Mouse (Mus musculus): ENCODE data around the gene Rbm20. TPM values are rescaled to one million over a fixed set of nuclear protein-coding genes. Genes with fewer than 3 reads are reported as not detected.

Rbm20 gene
- polyA plus RNA-seq, 1 experiment, result 6.5 TPM

- Histone ChIP-seq H3K4me1 (ENCODE audit: control insufficient read depth, insufficient read depth, low read length) (no peaks in the 10 kb centered on the region), H3K27ac (ENCODE audit: insufficient read depth, low read length) (no peak overlapping the region), H3K9ac (ENCODE audit: low read depth, poor library complexity, severe bottlenecking) (no peak overlapping the region), H3K9me3 (replicated peaks; ENCODE audit: control insufficient read depth, insufficient read depth, low read length, poor library complexity, severe bottlenecking) (no peaks in the 10 kb centered on the region), H3K27me3 (ENCODE audit: control insufficient read depth, insufficient read depth, low read length, poor library complexity, severe bottlenecking) (no peaks in the 10 kb centered on the region), H3K36me3 (ENCODE audit: control insufficient read depth, insufficient read depth, low read length, poor library complexity, severe bottlenecking) (no peaks in the 10 kb centered on the region), H3K4me3 (ENCODE audit: low read depth, low read length) (no peak overlapping the region)
- no peak for TF ChIP-seq POLR2A (IDR thresholded peaks at IDR 0.05; ENCODE audit: insufficient read depth, low read length)
- TF ChIP-seq EP300 (IDR thresholded peaks at IDR 0.05; ENCODE audit: insufficient read depth, low read depth, low read length), result no peak
- TF ChIP-seq CTCF (IDR thresholded peaks at IDR 0.05; ENCODE audit: low read depth, low read length), result no peak
Observed at GRCm38 (mm10) chr19:53708401-53708800, 31.3 kb downstream of the Rbm20 start.

- no peaks in the 10 kb centered on the region for H3K27me3 ChIP-seq (ENCODE audit: control insufficient read depth, insufficient read depth, low read length, poor library complexity, severe bottlenecking)
- H3K4me1 ChIP-seq (ENCODE audit: control insufficient read depth, insufficient read depth, low read length), result no peaks in the 10 kb centered on the region
- no peak for TF ChIP-seq EP300 (IDR thresholded peaks at IDR 0.05; ENCODE audit: insufficient read depth, low read depth, low read length)
- no peak for TF ChIP-seq CTCF (IDR thresholded peaks at IDR 0.05; ENCODE audit: low read depth, low read length)
- no peak for TF ChIP-seq POLR2A (IDR thresholded peaks at IDR 0.05; ENCODE audit: insufficient read depth, low read length)
- no peaks in the 10 kb centered on the region for H3K36me3 ChIP-seq (ENCODE audit: control insufficient read depth, insufficient read depth, low read length, poor library complexity, severe bottlenecking)
- H3K9me3 ChIP-seq (replicated peaks; ENCODE audit: control insufficient read depth, insufficient read depth, low read length, poor library complexity, severe bottlenecking), result no peaks in the 10 kb centered on the region
- H3K4me3 ChIP-seq (ENCODE audit: low read depth, low read length), result no peak overlapping the region
- no peak overlapping the region for H3K27ac ChIP-seq (ENCODE audit: insufficient read depth, low read length)
- H3K9ac ChIP-seq (ENCODE audit: low read depth, poor library complexity, severe bottlenecking), result no peak overlapping the region
Observed at GRCm38 (mm10) chr19:53710861-53711260, 33.8 kb downstream of the Rbm20 start.

- no peak for TF ChIP-seq EP300 (IDR thresholded peaks at IDR 0.05; ENCODE audit: insufficient read depth, low read depth, low read length)
- TF ChIP-seq CTCF (IDR thresholded peaks at IDR 0.05; ENCODE audit: low read depth, low read length), result no peak
- TF ChIP-seq POLR2A (IDR thresholded peaks at IDR 0.05; ENCODE audit: insufficient read depth, low read length), result no peak
- no peak overlapping the region for H3K4me3 ChIP-seq (ENCODE audit: low read depth, low read length)
Observed at GRCm38 (mm10) chr19:53711261-53711890, 34.3 kb downstream of the Rbm20 start.

GRCm38 (mm10) chr19:53712297-53713025 lies 35.4 kb downstream of the Rbm20 start:
- TF ChIP-seq CTCF (IDR thresholded peaks at IDR 0.05; ENCODE audit: low read depth, low read length), result no peak
- TF ChIP-seq POLR2A (IDR thresholded peaks at IDR 0.05; ENCODE audit: insufficient read depth, low read length), result no peak
- TF ChIP-seq EP300 (IDR thresholded peaks at IDR 0.05; ENCODE audit: insufficient read depth, low read depth, low read length), result no peak

More at GRCm38 (mm10) chr19:53711261-53711890, 34.3 kb downstream of the Rbm20 start:
- Histone ChIP-seq H3K9ac (ENCODE audit: low read depth, poor library complexity, severe bottlenecking) (no peak overlapping the region), H3K36me3 (ENCODE audit: control insufficient read depth, insufficient read depth, low read length, poor library complexity, severe bottlenecking) (no peaks in the 10 kb centered on the region), H3K27me3 (ENCODE audit: control insufficient read depth, insufficient read depth, low read length, poor library complexity, severe bottlenecking) (no peaks in the 10 kb centered on the region), H3K27ac (ENCODE audit: insufficient read depth, low read length) (no peak overlapping the region), H3K4me1 (ENCODE audit: control insufficient read depth, insufficient read depth, low read length) (no peaks in the 10 kb centered on the region), H3K9me3 (replicated peaks; ENCODE audit: control insufficient read depth, insufficient read depth, low read length, poor library complexity, severe bottlenecking) (no peaks in the 10 kb centered on the region)

GRCm38 (mm10) chr19:53713364-53713763 lies 36.3 kb downstream of the Rbm20 start:
- Histone ChIP-seq H3K9me3 (replicated peaks; ENCODE audit: control insufficient read depth, insufficient read depth, low read length, poor library complexity, severe bottlenecking) (no peaks in the 10 kb centered on the region), H3K27me3 (ENCODE audit: control insufficient read depth, insufficient read depth, low read length, poor library complexity, severe bottlenecking) (no peaks in the 10 kb centered on the region), H3K27ac (ENCODE audit: insufficient read depth, low read length) (no peak overlapping the region), H3K36me3 (ENCODE audit: control insufficient read depth, insufficient read depth, low read length, poor library complexity, severe bottlenecking) (no peaks in the 10 kb centered on the region), H3K4me1 (ENCODE audit: control insufficient read depth, insufficient read depth, low read length) (no peaks in the 10 kb centered on the region), H3K9ac (ENCODE audit: low read depth, poor library complexity, severe bottlenecking) (no peak overlapping the region), H3K4me3 (ENCODE audit: low read depth, low read length) (no peak overlapping the region)
- no peak for TF ChIP-seq EP300 (IDR thresholded peaks at IDR 0.05; ENCODE audit: insufficient read depth, low read depth, low read length)
- TF ChIP-seq POLR2A (IDR thresholded peaks at IDR 0.05; ENCODE audit: insufficient read depth, low read length), result no peak
- TF ChIP-seq CTCF (IDR thresholded peaks at IDR 0.05; ENCODE audit: low read depth, low read length), result no peak

More at GRCm38 (mm10) chr19:53712297-53713025, 35.4 kb downstream of the Rbm20 start:
- no peaks in the 10 kb centered on the region for H3K9me3 ChIP-seq (replicated peaks; ENCODE audit: control insufficient read depth, insufficient read depth, low read length, poor library complexity, severe bottlenecking)
- no peak overlapping the region for H3K9ac ChIP-seq (ENCODE audit: low read depth, poor library complexity, severe bottlenecking)
- no peaks in the 10 kb centered on the region for H3K4me1 ChIP-seq (ENCODE audit: control insufficient read depth, insufficient read depth, low read length)
- H3K27ac ChIP-seq (ENCODE audit: insufficient read depth, low read length), result no peak overlapping the region
- no peaks in the 10 kb centered on the region for H3K36me3 ChIP-seq (ENCODE audit: control insufficient read depth, insufficient read depth, low read length, poor library complexity, severe bottlenecking)
- no peak overlapping the region for H3K4me3 ChIP-seq (ENCODE audit: low read depth, low read length)
- no peaks in the 10 kb centered on the region for H3K27me3 ChIP-seq (ENCODE audit: control insufficient read depth, insufficient read depth, low read length, poor library complexity, severe bottlenecking)

- H3K9ac ChIP-seq (ENCODE audit: low read depth, poor library complexity, severe bottlenecking), result no peak overlapping the region
- TF ChIP-seq POLR2A (IDR thresholded peaks at IDR 0.05; ENCODE audit: insufficient read depth, low read length), result no peak
- TF ChIP-seq EP300 (IDR thresholded peaks at IDR 0.05; ENCODE audit: insufficient read depth, low read depth, low read length), result no peak
- TF ChIP-seq CTCF (IDR thresholded peaks at IDR 0.05; ENCODE audit: low read depth, low read length), result no peak
Observed at GRCm38 (mm10) chr19:53716469-53716868, 39.4 kb downstream of the Rbm20 start.

More at GRCm38 (mm10) chr19:53716469-53716868, 39.4 kb downstream of the Rbm20 start:
- H3K36me3 ChIP-seq (ENCODE audit: control insufficient read depth, insufficient read depth, low read length, poor library complexity, severe bottlenecking), result no peaks in the 10 kb centered on the region
- no peaks in the 10 kb centered on the region for H3K4me1 ChIP-seq (ENCODE audit: control insufficient read depth, insufficient read depth, low read length)
- no peaks in the 10 kb centered on the region for H3K27me3 ChIP-seq (ENCODE audit: control insufficient read depth, insufficient read depth, low read length, poor library complexity, severe bottlenecking)
- H3K27ac ChIP-seq (ENCODE audit: insufficient read depth, low read length), result no peak overlapping the region
- H3K9me3 ChIP-seq (replicated peaks; ENCODE audit: control insufficient read depth, insufficient read depth, low read length, poor library complexity, severe bottlenecking), result no peaks in the 10 kb centered on the region
- H3K4me3 ChIP-seq (ENCODE audit: low read depth, low read length), result no peak overlapping the region
